Mouse (Mus musculus): Measurements from ENCODE around the gene Ankrd34c. TPM values are rescaled to one million over a fixed set of nuclear protein-coding genes. Genes with fewer than 3 reads are reported as not detected.

Gene Ankrd34c
- polyA plus RNA-seq, 1 experiment = not detected

GRCm38 (mm10) chr9:89762017-89762416, 23.7 kb upstream of the Ankrd34c start:
- no peaks in the 10 kb centered on the region for H3K36me3 ChIP-seq (ENCODE audit: control insufficient read depth, insufficient read depth)
- H3K27me3 ChIP-seq (ENCODE audit: control insufficient read depth, insufficient read depth, insufficient read length) = no peaks in the 10 kb centered on the region
- H3K79me2 ChIP-seq (ENCODE audit: control insufficient read depth, insufficient read depth) = no peaks in the 10 kb centered on the region
- H3ac ChIP-seq (ENCODE audit: control insufficient read depth, insufficient read length) = no peak overlapping the region
- TF ChIP-seq MYOD1 (IDR thresholded peaks at IDR 0.05; ENCODE audit: control insufficient read depth in 1 of 3, insufficient read length in 2 of 3, low read depth in 2 of 3) = no peak
- no peak for TF ChIP-seq TCF12 (IDR thresholded peaks at IDR 0.05; ENCODE audit: insufficient read depth, poor library complexity, severe bottlenecking)
- TF ChIP-seq SRF (IDR thresholded peaks at IDR 0.05; ENCODE audit: control insufficient read depth, insufficient read length, low read depth) = no peak
- TF ChIP-seq TCF3 (IDR thresholded peaks at IDR 0.05; ENCODE audit: insufficient read length, low read depth) = no peak
- TF ChIP-seq MYOG (IDR thresholded peaks at IDR 0.05; ENCODE audit: control insufficient read depth in 1 of 3, insufficient read depth in 1 of 3, insufficient read length in 2 of 3, low read depth in 2 of 3) = no peak
- no peak for TF ChIP-seq MAX (IDR thresholded peaks at IDR 0.05; ENCODE audit: low read depth)
- no peak for TF ChIP-seq POLR2A (IDR thresholded peaks at IDR 0.05; ENCODE audit: insufficient read length, low read depth)
- no peak for TF ChIP-seq USF1 (IDR thresholded peaks at IDR 0.05; ENCODE audit: low read depth)
- no peak for TF ChIP-seq POLR2AphosphoS2 (IDR thresholded peaks at IDR 0.05; ENCODE audit: insufficient read length, low read depth)
- TF ChIP-seq REST (IDR thresholded peaks at IDR 0.05; ENCODE audit: insufficient read depth, insufficient read length) = no peak
- TF ChIP-seq CEBPB (IDR thresholded peaks at IDR 0.05; ENCODE audit: insufficient read depth, poor library complexity, severe bottlenecking) = no peak
- TF ChIP-seq E2F4 (IDR thresholded peaks at IDR 0.05; ENCODE audit: insufficient read depth) = no peak
- H3K4me3 ChIP-seq = no peak overlapping the region
- no peak overlapping the region for H3K4me2 ChIP-seq (ENCODE audit: low read depth)

DNA sequence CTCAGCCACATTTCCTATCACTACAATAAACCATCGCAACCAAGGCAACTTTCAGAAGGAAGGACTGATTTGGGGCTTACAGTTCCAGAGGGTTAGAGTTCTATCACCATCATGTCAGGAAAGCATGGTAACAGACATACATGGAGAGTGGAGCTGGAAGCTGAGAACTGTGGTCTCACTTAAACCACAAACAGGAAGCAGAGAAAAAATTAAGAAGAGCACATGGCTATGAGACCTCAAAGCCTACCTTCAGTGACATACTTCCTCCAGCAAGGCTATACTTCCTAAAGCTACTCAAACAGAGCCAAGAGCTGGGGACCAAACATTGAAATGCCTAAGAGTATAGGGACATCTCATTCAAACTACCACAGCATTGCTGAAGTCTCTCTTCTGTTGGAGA, 20.3 kb upstream of the Ankrd34c start:
- H3K27me3 ChIP-seq (ENCODE audit: control insufficient read depth, insufficient read depth, insufficient read length) = no peaks in the 10 kb centered on the region
- TF ChIP-seq TCF3 (IDR thresholded peaks at IDR 0.05; ENCODE audit: insufficient read length, low read depth) (no peak), E2F4 (IDR thresholded peaks at IDR 0.05; ENCODE audit: insufficient read depth) (no peak), SRF (IDR thresholded peaks at IDR 0.05; ENCODE audit: control insufficient read depth, insufficient read length, low read depth) (no peak), MAX (IDR thresholded peaks at IDR 0.05; ENCODE audit: low read depth) (no peak), REST (IDR thresholded peaks at IDR 0.05; ENCODE audit: insufficient read depth, insufficient read length) (no peak), POLR2AphosphoS2 (IDR thresholded peaks at IDR 0.05; ENCODE audit: insufficient read length, low read depth) (no peak), USF1 (IDR thresholded peaks at IDR 0.05; ENCODE audit: low read depth) (no peak), MYOD1 (IDR thresholded peaks at IDR 0.05; ENCODE audit: control insufficient read depth in 1 of 3, insufficient read length in 2 of 3, low read depth in 2 of 3) (no peak), TCF12 (IDR thresholded peaks at IDR 0.05; ENCODE audit: insufficient read depth, poor library complexity, severe bottlenecking) (no peak), CEBPB (IDR thresholded peaks at IDR 0.05; ENCODE audit: insufficient read depth, poor library complexity, severe bottlenecking) (no peak), MYOG (IDR thresholded peaks at IDR 0.05; ENCODE audit: control insufficient read depth in 1 of 3, insufficient read depth in 1 of 3, insufficient read length in 2 of 3, low read depth in 2 of 3) (no peak), POLR2A (IDR thresholded peaks at IDR 0.05; ENCODE audit: insufficient read length, low read depth) (no peak)
- no peaks in the 10 kb centered on the region for H3K36me3 ChIP-seq (ENCODE audit: control insufficient read depth, insufficient read depth)
- H3ac ChIP-seq (ENCODE audit: control insufficient read depth, insufficient read length) = no peak overlapping the region
- H3K4me2 ChIP-seq (ENCODE audit: low read depth) = no peak overlapping the region
- no peak overlapping the region for H3K4me3 ChIP-seq
- H3K79me2 ChIP-seq (ENCODE audit: control insufficient read depth, insufficient read depth) = no peaks in the 10 kb centered on the region

DNA sequence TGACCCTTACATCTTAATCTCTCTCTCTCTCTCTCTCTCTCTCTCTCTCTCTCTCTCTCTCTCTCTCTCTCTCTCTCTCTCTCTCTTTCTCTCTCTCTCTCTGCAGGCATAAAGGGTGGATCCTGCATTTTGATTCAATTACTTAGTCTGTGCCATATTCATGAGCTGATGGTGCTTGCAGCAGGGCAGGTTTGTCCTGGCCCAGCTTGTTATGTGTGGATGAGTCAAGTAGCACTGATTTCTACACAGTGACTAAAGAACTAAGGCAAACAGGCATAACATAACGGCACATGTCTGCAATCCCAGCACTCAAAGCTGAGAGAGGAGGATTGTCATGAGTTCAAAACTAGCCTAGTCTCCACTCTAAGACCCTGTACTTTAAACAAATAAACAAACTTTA, 19.9 kb upstream of the Ankrd34c start:
- H3K79me2 ChIP-seq (ENCODE audit: control insufficient read depth, insufficient read depth) = no peaks in the 10 kb centered on the region
- H3ac ChIP-seq (ENCODE audit: control insufficient read depth, insufficient read length) = no peak overlapping the region
- H3K4me2 ChIP-seq (ENCODE audit: low read depth) = no peak overlapping the region
- no peaks in the 10 kb centered on the region for H3K27me3 ChIP-seq (ENCODE audit: control insufficient read depth, insufficient read depth, insufficient read length)
- no peak overlapping the region for H3K4me3 ChIP-seq
- TF ChIP-seq TCF3 (IDR thresholded peaks at IDR 0.05; ENCODE audit: insufficient read length, low read depth) (no peak), REST (IDR thresholded peaks at IDR 0.05; ENCODE audit: insufficient read depth, insufficient read length) (no peak)
- H3K36me3 ChIP-seq (ENCODE audit: control insufficient read depth, insufficient read depth) = no peaks in the 10 kb centered on the region

DNA sequence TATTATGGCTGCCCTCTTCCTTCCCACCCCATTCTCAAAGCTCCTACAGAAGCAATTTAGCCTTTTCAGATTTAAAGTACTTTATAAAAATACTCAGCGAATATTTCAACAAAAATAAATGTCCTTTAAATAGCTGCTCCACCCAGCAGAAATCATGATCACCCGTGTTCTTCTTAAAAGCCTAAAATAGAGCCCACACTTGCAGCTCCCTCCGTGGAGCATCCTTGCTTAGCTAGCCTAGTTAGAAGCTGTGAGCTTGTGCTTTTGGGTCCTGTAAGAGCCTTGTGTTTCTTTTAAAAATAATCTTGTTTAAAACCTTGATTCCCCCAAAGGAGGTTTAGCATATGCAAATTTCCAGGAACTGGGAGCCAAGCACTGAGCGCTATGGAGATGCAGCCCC, 19.3 kb upstream of the Ankrd34c start:
- no peaks in the 10 kb centered on the region for H3K27me3 ChIP-seq (ENCODE audit: control insufficient read depth, insufficient read depth, insufficient read length)
- TF ChIP-seq MYOD1 (IDR thresholded peaks at IDR 0.05; ENCODE audit: control insufficient read depth in 1 of 3, insufficient read length in 2 of 3, low read depth in 2 of 3) = no peak
- TF ChIP-seq POLR2A (IDR thresholded peaks at IDR 0.05; ENCODE audit: insufficient read length, low read depth) = no peak
- no peak for TF ChIP-seq MYOG (IDR thresholded peaks at IDR 0.05; ENCODE audit: control insufficient read depth in 1 of 3, insufficient read depth in 1 of 3, insufficient read length in 2 of 3, low read depth in 2 of 3)
- no peak for TF ChIP-seq TCF3 (IDR thresholded peaks at IDR 0.05; ENCODE audit: insufficient read length, low read depth)
- no peak for TF ChIP-seq REST (IDR thresholded peaks at IDR 0.05; ENCODE audit: insufficient read depth, insufficient read length)
- no peak for TF ChIP-seq MAX (IDR thresholded peaks at IDR 0.05; ENCODE audit: low read depth)
- TF ChIP-seq POLR2AphosphoS2 (IDR thresholded peaks at IDR 0.05; ENCODE audit: insufficient read length, low read depth) = no peak
- no peak for TF ChIP-seq TCF12 (IDR thresholded peaks at IDR 0.05; ENCODE audit: insufficient read depth, poor library complexity, severe bottlenecking)
- TF ChIP-seq USF1 (IDR thresholded peaks at IDR 0.05; ENCODE audit: low read depth) = no peak
- no peak for TF ChIP-seq CEBPB (IDR thresholded peaks at IDR 0.05; ENCODE audit: insufficient read depth, poor library complexity, severe bottlenecking)
- TF ChIP-seq E2F4 (IDR thresholded peaks at IDR 0.05; ENCODE audit: insufficient read depth) = no peak
- TF ChIP-seq SRF (IDR thresholded peaks at IDR 0.05; ENCODE audit: control insufficient read depth, insufficient read length, low read depth) = no peak

GRCm38 (mm10) chr9:89740041-89740440, 1.8 kb upstream of the Ankrd34c start:
- H3K4me2 ChIP-seq (ENCODE audit: low read depth) = no peak overlapping the region
- H3K79me2 ChIP-seq (ENCODE audit: control insufficient read depth, insufficient read depth) = no peaks in the 10 kb centered on the region
- no peak overlapping the region for H3K4me3 ChIP-seq
- H3ac ChIP-seq (ENCODE audit: control insufficient read depth, insufficient read length) = no peak overlapping the region
- H3K27me3 ChIP-seq (ENCODE audit: control insufficient read depth, insufficient read depth, insufficient read length) = no peaks in the 10 kb centered on the region
- no peaks in the 10 kb centered on the region for H3K36me3 ChIP-seq (ENCODE audit: control insufficient read depth, insufficient read depth)
- no peak for TF ChIP-seq POLR2A (IDR thresholded peaks at IDR 0.05; ENCODE audit: insufficient read length, low read depth)
- TF ChIP-seq REST (IDR thresholded peaks at IDR 0.05; ENCODE audit: insufficient read depth, insufficient read length) = no peak
- no peak for TF ChIP-seq POLR2AphosphoS2 (IDR thresholded peaks at IDR 0.05; ENCODE audit: insufficient read length, low read depth)
- TF ChIP-seq E2F4 (IDR thresholded peaks at IDR 0.05; ENCODE audit: insufficient read depth) = no peak
- TF ChIP-seq CEBPB (IDR thresholded peaks at IDR 0.05; ENCODE audit: insufficient read depth, poor library complexity, severe bottlenecking) = no peak
- TF ChIP-seq MYOD1 (IDR thresholded peaks at IDR 0.05; ENCODE audit: control insufficient read depth in 1 of 3, insufficient read length in 2 of 3, low read depth in 2 of 3) = no peak
- TF ChIP-seq MAX (IDR thresholded peaks at IDR 0.05; ENCODE audit: low read depth) = no peak
- TF ChIP-seq USF1 (IDR thresholded peaks at IDR 0.05; ENCODE audit: low read depth) = no peak
- no peak for TF ChIP-seq SRF (IDR thresholded peaks at IDR 0.05; ENCODE audit: control insufficient read depth, insufficient read length, low read depth)
- no peak for TF ChIP-seq MYOG (IDR thresholded peaks at IDR 0.05; ENCODE audit: control insufficient read depth in 1 of 3, insufficient read depth in 1 of 3, insufficient read length in 2 of 3, low read depth in 2 of 3)
- no peak for TF ChIP-seq TCF12 (IDR thresholded peaks at IDR 0.05; ENCODE audit: insufficient read depth, poor library complexity, severe bottlenecking)
- no peak for TF ChIP-seq TCF3 (IDR thresholded peaks at IDR 0.05; ENCODE audit: insufficient read length, low read depth)

More for the DNA sequence above, 19.3 kb upstream of the Ankrd34c start:
- Histone ChIP-seq H3K4me3 (no peak overlapping the region), H3ac (ENCODE audit: control insufficient read depth, insufficient read length) (no peak overlapping the region), H3K79me2 (ENCODE audit: control insufficient read depth, insufficient read depth) (no peaks in the 10 kb centered on the region), H3K4me2 (ENCODE audit: low read depth) (no peak overlapping the region), H3K36me3 (ENCODE audit: control insufficient read depth, insufficient read depth) (no peaks in the 10 kb centered on the region)

Data from myocyte (in vitro differentiated cells).